Mouse (Mus musculus): ENCODE data around the gene Ap2b1. TPM values are rescaled to one million over a fixed set of nuclear protein-coding genes. Genes with fewer than 3 reads are reported as not detected.

Ap2b1 gene
- total RNA-seq, 4 experiments from 2014 or later = 110 to 118 (median 117) TPM

GRCm38 (mm10) chr11:83403787-83404186 lies 105.0 kb downstream of the Ap2b1 start:
- no peak for DNase-seq

DNA sequence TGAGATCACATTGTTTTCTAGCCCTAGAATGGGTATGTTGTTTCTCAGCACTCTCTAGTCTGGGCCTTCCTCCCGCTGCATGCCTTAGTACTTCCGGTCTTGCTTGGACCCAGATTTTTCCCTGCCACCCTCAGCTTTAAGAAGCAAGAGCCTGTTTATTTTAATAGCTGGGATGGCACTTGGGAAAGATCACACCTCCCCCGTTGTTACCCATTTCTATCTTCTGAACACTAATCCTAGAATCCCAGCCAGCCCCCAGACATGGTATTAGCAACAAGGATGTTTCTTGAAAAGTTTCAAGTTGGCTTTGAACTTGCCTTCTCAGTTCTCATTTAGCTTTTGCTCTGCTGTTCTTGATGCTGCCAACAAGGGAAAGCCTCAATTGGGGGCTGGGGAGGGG lies 107.6 kb downstream of the Ap2b1 start:
- DNase-seq = no peak

- no peak for DNase-seq
Observed at GRCm38 (mm10) chr11:83408242-83408641, 109.4 kb downstream of the Ap2b1 start.

GRCm38 (mm10) chr11:83409087-83409754 lies 110.4 kb downstream of the Ap2b1 start, which contains the start of gene Rasl10b:
Gene Rasl10b (plus strand): TSS chr11:83409137.
- DNase-seq = no peak

GRCm38 (mm10) chr11:83409792-83410291 lies 111.0 kb downstream of the Ap2b1 start:
- no peak for DNase-seq

DNA sequence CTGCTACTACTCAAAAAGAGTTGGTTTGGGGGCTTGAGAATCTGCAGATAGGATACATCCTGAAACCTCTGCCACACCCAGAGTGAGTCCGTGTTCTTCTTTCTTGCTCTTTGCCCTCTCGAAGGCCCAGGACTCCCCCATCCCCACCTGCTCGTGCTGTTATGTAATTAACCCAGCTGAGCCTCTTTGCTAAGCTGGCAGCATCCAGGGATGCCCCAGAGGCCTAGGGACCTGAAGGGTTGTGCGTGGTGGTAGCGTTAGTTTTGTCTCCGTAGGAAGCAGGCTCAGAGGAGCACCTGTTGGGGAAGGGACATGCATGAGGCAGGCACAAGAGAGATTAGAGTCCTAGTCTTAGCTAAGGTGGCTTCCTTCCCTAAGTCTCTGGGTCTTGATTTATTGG lies 111.7 kb downstream of the Ap2b1 start:
- DNase-seq = no peak

DNA sequence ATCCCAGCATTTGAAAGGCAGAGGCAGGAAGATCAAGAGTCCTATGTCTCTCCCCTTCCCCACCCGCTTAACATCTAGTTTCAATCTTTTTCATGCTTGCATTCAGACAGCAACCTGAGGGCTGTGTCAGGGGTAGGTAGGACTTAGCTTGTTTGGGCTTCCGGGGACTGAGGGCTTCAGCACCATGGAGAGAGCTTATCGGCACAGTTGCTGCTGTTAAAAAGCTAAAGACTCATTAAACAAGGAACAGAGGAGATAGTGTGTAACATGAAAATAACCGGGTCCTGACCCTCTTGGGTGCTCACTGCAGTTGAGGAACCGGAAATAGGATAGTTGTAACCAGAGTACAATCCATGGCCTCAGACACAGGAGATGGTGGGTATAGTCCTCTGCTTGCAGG lies 118.3 kb downstream of the Ap2b1 start:
- DNase-seq = no peak

- no peak for DNase-seq
Observed at GRCm38 (mm10) chr11:83417708-83418107, 118.9 kb downstream of the Ap2b1 start.

GRCm38 (mm10) chr11:83418566-83418965 lies 119.7 kb downstream of the Ap2b1 start:
- no peak for DNase-seq

DNA sequence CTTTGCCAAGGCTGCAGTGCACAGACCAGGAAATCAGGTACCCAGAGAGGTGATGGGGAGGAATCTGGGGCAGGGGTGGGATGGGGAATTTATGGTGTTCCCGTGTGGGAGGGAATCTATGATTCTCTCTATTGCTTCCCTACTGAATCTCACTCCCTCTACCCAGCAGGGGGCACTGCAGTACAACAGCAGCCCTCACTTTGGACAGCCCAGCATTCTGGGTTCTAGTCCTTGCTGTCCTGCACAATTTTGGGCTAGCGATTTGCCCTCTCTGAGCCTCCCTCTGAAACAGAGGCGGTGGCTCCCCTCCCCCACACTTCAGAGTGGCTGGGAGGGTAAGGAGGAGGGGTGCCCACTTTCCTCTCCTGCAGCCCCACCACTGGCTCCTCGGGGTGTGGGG lies 121.5 kb downstream of the Ap2b1 start:
- DNase-seq = no peak

- peak; percentile 44 for DNase-seq
Observed at GRCm38 (mm10) chr11:83421305-83421704, 122.5 kb downstream of the Ap2b1 start.

DNA sequence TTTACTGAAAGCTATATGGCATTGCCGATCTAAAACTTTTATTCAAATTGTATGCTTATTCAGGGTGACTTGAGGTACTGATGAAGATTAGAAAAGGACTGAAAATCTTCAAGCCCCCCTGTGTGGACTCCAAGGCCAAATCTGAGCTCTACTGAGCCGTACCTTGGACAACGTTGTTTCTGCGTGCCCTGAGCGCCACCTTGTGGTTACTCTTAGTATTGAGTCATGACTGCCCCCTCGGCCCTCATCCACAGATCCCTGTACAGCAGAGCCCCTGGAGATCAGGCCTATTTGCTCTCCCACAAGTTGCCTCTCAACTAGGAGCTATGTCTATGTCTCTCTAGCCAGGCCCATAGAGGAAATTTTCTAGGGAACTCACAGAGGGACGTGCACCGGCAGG lies 125.9 kb downstream of the Ap2b1 start:
- no peak for DNase-seq

- no peak for DNase-seq
Observed at GRCm38 (mm10) chr11:83426964-83427363, 128.1 kb downstream of the Ap2b1 start.

DNA sequence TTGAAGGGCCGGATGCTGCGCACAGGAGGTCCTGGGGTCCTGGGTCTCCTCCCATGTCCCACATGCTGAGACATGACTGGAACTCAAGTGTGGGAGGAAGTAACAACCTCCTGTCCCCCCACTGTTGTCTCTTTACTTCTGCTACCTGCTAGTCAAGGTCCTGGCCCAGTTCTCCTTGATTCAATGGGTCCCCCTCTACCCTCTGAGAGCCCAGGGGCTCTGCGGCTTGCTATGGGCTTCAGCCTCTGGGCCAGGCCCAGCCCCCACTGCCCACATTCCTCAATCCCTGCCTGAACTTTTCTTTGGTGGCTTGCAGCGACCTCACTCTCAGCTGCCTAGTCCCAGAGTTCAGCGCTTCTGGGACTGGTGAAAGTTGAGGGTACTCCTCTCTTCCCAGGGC lies 130.5 kb downstream of the Ap2b1 start, which contains the start of gene Gas2l2:
Gene Gas2l2, minus strand, starts transcription at position 101 of the 400 bp plus-strand sequence.
- DNase-seq = no peak

DNA sequence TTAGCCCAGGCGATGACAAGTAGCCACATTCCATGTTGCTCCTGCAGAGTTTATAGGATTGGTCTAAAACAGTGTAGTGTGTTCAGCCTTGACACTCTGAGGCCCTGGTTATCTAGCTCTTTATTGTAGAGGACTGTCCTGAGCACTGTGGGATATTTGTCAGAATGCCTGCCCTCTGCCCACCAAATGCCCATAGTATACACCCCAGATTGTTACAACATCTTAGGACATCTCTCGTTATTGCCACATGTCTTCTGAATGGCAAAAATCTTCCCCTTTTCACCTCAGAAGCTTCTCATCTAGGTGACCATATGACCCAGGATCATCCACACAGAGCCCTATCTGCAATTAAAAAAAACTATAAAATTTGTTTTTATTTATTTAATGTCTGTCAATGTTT lies 133.7 kb downstream of the Ap2b1 start:
- DNase-seq = no peak

GRCm38 (mm10) chr11:83437377-83437776 lies 138.6 kb downstream of the Ap2b1 start, which contains the start of gene 1700020L24Rik:
Gene 1700020L24Rik (plus strand): TSS chr11:83437677.
- no peak for DNase-seq

DNA sequence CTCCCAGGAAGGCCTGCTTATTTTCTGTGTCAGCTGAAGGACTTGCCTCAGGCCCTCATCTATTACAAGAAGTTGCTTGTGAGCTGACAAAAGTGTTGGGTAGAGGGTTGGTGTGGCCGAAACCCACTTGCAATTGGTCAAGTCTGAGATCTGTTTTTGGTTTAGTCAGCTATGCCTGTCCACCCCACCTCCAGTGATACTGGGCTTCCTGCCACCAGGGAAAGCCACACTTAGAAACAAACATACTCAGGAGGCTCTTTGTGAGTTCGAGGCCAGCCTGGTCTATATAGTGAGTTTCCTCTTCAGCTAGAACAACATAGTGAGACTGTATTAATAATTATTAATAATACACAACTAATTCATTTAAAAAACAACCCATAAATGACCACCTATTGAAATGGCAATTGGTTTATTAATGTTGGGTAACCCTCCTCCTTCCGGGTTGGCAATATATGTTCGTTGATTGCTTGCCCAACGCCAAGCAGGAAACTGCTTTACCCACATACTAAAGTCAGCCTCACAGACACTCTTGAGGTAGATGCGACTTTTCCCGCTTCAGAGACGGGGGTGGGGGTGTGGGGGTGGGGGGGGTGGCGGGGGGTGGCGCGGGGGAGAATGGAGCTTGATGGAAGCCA lies 140.7 kb downstream of the Ap2b1 start:
- DNase-seq = no peak

DNA sequence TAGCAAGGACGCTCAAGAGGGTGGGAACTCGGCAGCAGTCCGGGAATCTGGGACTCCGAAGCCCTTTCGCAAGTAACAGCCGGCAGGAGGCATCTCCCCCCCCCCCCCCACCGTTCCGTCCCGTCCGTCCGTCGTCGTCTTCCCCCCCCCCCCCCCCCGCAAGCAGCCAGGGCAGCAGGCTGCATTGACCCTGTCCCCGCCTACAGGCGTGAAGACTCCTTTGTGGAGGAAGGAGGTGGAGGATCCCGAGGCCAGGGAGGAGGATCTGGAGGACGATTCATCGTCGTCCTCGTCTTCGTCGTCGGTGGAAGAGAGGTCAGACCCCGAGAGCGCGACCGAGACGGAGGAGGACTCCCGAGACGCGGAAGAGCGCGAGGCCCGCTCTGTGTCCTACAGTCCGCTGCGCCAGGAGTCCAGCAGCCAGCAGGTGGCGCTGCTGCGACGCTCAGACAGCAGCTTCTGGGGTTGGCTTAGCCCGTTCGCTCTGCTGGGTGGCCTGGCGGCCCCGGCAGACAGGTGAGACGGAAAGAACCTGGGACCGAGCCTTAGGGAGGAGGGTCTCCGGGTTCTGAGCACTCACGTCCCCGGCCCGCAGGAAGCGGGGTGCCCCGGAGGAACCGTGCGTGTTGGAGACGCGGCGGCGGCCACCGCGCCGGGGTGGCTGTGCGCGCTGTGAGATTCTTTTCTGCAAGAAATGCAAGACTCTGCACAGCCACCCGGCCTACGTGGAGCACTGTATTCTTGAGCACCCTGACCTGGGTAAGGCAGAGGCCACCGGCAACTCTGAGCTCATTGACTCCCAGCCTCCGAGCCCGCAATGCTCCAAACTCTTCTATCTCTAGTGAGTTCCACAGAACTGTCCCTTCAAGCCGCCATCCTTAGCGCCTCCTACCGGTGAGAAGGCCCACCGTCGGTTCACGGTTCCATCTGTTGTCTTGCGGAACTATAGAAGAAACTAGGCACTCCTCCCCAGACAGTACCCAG lies 141.5 kb downstream of the Ap2b1 start:
- DNase-seq = peak; percentile 74

GRCm38 (mm10) chr11:83441235-83441634 lies 142.4 kb downstream of the Ap2b1 start:
- no peak for DNase-seq

DNA sequence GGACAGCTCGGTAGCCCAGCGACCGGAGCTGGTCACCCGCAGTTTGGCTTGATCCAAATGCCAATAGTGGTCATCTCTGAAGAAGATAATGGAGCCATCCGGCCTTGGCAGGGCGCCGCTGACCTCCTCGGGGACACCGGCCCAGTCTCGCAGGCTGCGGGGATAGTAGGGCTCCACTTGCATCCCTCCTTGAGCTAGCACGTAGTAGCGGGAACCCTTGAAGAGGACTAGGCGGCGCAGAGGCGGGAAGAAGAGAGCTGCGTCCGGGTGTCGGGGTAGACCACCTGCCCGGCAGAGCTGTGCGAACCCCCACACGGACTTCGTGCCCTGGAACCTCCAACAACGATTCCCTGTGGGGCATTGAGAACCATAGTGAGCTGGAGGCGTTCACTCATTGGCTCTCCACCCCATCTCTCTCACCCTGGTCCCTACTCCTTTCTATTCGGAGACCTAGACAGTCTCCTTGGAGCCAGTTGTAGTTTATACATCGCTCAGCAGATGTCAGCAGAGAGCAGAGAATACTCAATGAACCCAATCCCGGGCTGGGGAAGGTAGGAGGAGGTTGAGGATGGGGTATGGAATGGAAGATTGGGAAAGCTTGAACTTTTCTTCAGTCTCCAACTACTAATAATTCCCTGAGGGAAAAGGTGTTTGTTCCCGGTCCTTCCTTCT lies 143.9 kb downstream of the Ap2b1 start:
- peak; percentile 57 for DNase-seq

- DNase-seq = no peak
Observed at GRCm38 (mm10) chr11:83443824-83444223, 145.0 kb downstream of the Ap2b1 start.

DNA sequence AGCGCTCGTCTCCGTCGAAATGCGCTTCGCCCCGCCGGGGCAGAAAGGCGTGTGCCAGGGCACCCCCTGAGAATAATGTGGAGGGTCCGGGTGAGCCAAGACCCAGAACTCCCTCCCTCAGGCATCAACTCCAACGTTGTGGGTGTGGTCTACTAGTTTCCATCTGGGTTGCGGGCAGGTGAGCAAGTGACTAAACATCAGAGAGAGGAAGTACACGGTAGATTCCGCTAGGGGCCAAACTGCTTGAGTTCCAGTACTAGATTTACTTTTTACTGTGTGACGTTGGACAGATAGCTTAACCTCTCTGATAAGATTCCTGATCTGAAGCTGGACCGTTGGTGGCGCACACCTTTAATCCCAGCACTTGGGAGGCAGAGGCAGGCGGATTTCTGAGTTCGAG lies 146.2 kb downstream of the Ap2b1 start:
- no peak for DNase-seq

Data from adrenal gland, adult 8-10 months (tissue).